In the genomic region with DNA sequence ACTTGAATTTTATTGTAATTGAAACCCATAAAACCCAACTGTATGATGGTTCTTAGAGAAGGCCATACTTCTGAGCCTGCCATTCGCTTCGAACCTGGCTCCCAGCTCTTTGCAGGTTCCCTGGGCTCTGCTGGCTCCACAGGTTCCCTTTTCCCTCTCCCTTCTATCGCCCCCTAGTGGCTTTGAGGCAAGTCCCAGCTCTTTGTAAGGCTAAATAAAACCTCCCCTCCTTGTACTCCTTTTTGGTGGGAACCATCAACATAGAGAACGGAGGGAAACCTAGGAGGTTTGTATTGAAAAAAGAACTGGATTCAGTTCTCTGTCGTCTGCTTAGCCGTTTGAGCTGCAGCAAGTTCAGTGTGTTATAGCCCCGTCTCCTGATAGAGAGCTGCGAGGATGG, we compare ENCODE assay signal across 8 mouse cellular contexts.
DNase-seq lines count a peak whose midpoint lies in the region; ATAC-seq and TF ChIP-seq lines count a peak whose summit lies in the region.

No protein-coding gene starts in this region.

- no peaks in the 10 kb centered on the region for H3K9me3 ChIP-seq in hindbrain, embryonic 11.5 days (ENCODE audit: control insufficient read depth, low read length)
- H3K9me3 ChIP-seq in hindbrain, embryonic 13.5 days, result no peaks in the 10 kb centered on the region
- H3K9me3 ChIP-seq in ES-E14 (ENCODE audit: control insufficient read depth, insufficient read depth, low read depth, low read length), result no peaks in the 10 kb centered on the region

- in situ Hi-C loops in ES-E14 (cut with MboI; ENCODE audit: low sequenced_read_pairs in 2 of 2, unreplicated experiment in 2 of 2), result loop anchor here in 1 of 2 experiments (25.0 kb wide), 1 partner anchor 187 kb away; no protein-coding TSS in a partner anchor

- no peak overlapping the region for H3K4me2 ChIP-seq in hindbrain, embryonic 11.5 days (replicated peaks; ENCODE audit: low read depth, low read length)
- H3K4me2 ChIP-seq in hindbrain, embryonic 13.5 days, result no peak overlapping the region

- no peaks in the 10 kb centered on the region for H3K4me1 ChIP-seq in hindbrain, embryonic 11.5 days (replicated peaks; ENCODE audit: control insufficient read depth, insufficient read depth, low read length)
- H3K4me1 ChIP-seq in hindbrain, embryonic 13.5 days (replicated peaks), result no peaks in the 10 kb centered on the region
- 0 out of 4 replicates have a peak, but pooled peaks cover 0 to 2% of the 10 kb centered on the region in 2 experiments for H3K4me1 ChIP-seq in ES-E14 (ENCODE audit: control insufficient read depth in 2 of 2, insufficient read depth in 2 of 2, low read length in 2 of 2, poor library complexity in 1 of 2)

- no peak overlapping the region for H3K9ac ChIP-seq in hindbrain, embryonic 11.5 days (ENCODE audit: low read depth, low read length)
- no peak overlapping the region for H3K9ac ChIP-seq in hindbrain, embryonic 13.5 days
- H3K9ac ChIP-seq in ES-E14 (ENCODE audit: insufficient read depth, low read depth, low read length, poor library complexity, severe bottlenecking), result no peak overlapping the region; the same call in 1 of the 2 replicates

- peak; percentile 69 for DNase-seq in hindbrain, embryonic 11.5 days (ENCODE audit: low spot score)
- DNase-seq in A20 (ENCODE audit: low read depth, low spot score), result peak; percentile 48
- DNase-seq in ES-E14 (ENCODE audit: low read depth, low spot score), result peak; percentile 70
- peak; percentile 72 for DNase-seq in embryo, embryonic 10.5 days (ENCODE audit: low spot score)
- DNase-seq in lung, adult 18-20 months, result peak; percentile 24 to 54
- peak; percentile 53 for DNase-seq in thymus, postnatal 0 days (ENCODE audit: low spot score)
- no peak for DNase-seq in cerebellum, adult 11 months

- H3K4me3 ChIP-seq in hindbrain, embryonic 11.5 days (ENCODE audit: low read depth, low read length), result no peak overlapping the region
- no peak overlapping the region for H3K4me3 ChIP-seq in hindbrain, embryonic 13.5 days
- H3K4me3 ChIP-seq in ES-E14 (ENCODE audit: insufficient read depth in 1 of 2, low read depth in 1 of 2, low read length in 2 of 2, poor library complexity in 1 of 2, severe bottlenecking in 1 of 2), result no peak overlapping the region

- H3K36me3 ChIP-seq in hindbrain, embryonic 11.5 days (ENCODE audit: control insufficient read depth, insufficient read depth, low read length), result no peaks in the 10 kb centered on the region
- H3K36me3 ChIP-seq in hindbrain, embryonic 13.5 days, result no peaks in the 10 kb centered on the region
- no peaks in the 10 kb centered on the region for H3K36me3 ChIP-seq in ES-E14 (ENCODE audit: control insufficient read depth, insufficient read depth, low read length, poor library complexity, severe bottlenecking)

- 59% methylated on average over 8 of the region's 8 CpGs for WGBS in hindbrain, embryonic 11.5 days
- 56% methylated on average over 8 of the region's 8 CpGs for WGBS in hindbrain, embryonic 13.5 days

- no peaks in the 10 kb centered on the region for H3K27me3 ChIP-seq in hindbrain, embryonic 11.5 days (ENCODE audit: control insufficient read depth, insufficient read depth, low read length)
- H3K27me3 ChIP-seq in hindbrain, embryonic 13.5 days, result no peaks in the 10 kb centered on the region

- no peak for ATAC-seq in hindbrain, embryonic 11.5 days (ENCODE audit: low FRiP score)
- ATAC-seq in hindbrain, embryonic 13.5 days (ENCODE audit: low FRiP score), result no peak

- H3K27ac ChIP-seq in hindbrain, embryonic 11.5 days (ENCODE audit: low read depth, low read length), result no peak overlapping the region
- H3K27ac ChIP-seq in hindbrain, embryonic 13.5 days, result no peak overlapping the region
- H3K27ac ChIP-seq in ES-E14 (ENCODE audit: insufficient read depth, low read depth, low read length, poor library complexity, severe bottlenecking), result no peak overlapping the region

TF ChIP-seq in ES-E14, 5 proteins besides CTCF, POLR2A, EP300 and RAD21:
- peak; percentile 33; the same call in 1 of the 2 replicates for TF ChIP-seq ZC3H11A (IDR thresholded peaks at IDR 0.05; ENCODE audit: borderline replicate concordance, low read depth, low read length)
- no peak for TF ChIP-seq ZNF384 (IDR thresholded peaks at IDR 0.05; ENCODE audit: low read depth, low read length)
- no peak for TF ChIP-seq CHD2 (IDR thresholded peaks at IDR 0.05; ENCODE audit: low read depth, low read length)
- TF ChIP-seq MAFK (IDR thresholded peaks at IDR 0.05; ENCODE audit: insufficient read depth, low read depth, low read length), result no peak
- no peak for TF ChIP-seq HCFC1 (IDR thresholded peaks at IDR 0.05; ENCODE audit: borderline replicate concordance, insufficient read depth, low read length)
TF ChIP-seq in ES-E14: peak in this region for 1.
